Mouse (Mus musculus) bone marrow macrophage, adult 2 months (primary cell): ENCODE measurements around the gene Bnc1.

Source experiments
- CTCF ChIP-seq: IDR thresholded peaks from 2 replicates; pipeline ENCODE4 v1.5.1; 2012; ENCODE audit warnings: low read depth, mild to moderate bottlenecking, low read length, moderate library complexity
- POLR2A ChIP-seq: IDR thresholded peaks from 2 replicates; pipeline ENCODE4 v1.6.1; 2012; ENCODE audit warnings: mild to moderate bottlenecking, low read depth, low read length, borderline replicate concordance

GRCm38 (mm10) chr7:81933601-81934266, 58.4 kb downstream of the Bnc1 start:
- no peak for TF ChIP-seq POLR2A
- no peak for TF ChIP-seq CTCF
